Mouse (Mus musculus) retina, postnatal 7 days (tissue): ENCODE data around the gene Robo1.

Source experiments
- DNase-seq: peaks from one replicate; pipeline ENCODE4 v3.0.0-alpha.2; 2012; ENCODE audit warnings: low read depth, low spot score

The Robo1 gene

DNA sequence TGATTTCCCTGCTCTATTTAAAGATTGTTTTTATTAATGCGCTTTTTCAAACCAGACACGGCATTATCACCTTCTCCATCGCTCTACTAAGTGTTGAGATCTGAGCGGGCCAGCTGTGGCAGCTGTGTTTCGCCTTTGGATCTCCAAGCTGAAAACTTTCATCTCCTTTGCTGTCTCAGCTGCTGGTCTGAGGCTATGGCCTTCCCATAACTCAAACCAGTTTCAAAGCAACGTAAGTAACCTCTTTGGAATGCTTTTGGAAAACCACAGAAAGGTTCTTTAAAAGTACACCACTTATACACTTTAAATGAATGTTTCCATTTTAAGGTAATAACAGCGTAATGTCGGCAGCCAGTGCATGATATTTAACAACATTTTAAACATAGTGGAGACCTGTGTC lies 520.3 kb downstream of the Robo1 start:
- DNase-seq = no peak

DNA sequence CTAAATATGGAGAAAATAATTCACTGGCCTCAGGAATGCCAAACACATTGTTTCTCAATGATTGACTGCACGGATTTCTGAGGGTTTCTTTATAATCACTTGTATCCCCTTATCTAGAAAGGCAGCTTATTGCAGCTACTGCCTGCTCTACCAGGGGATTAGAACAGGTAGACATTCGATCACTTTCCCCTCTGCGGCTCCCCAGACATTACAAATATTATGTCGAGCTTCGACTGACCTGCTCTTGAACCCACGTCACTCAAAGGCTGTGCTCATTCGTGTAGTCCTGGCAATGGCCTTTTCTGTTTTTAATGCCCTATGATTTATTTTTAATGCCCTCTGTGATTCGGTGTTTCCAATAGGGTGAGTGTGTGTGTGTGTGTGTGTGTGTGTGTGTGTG lies 521.4 kb downstream of the Robo1 start:
- no peak for DNase-seq

- no peak for DNase-seq
These were observed 522.4 kb downstream of the Robo1 start for GRCm38 (mm10) chr16:72830394-72831056.

GRCm38 (mm10) chr16:72834266-72834665 lies 526.2 kb downstream of the Robo1 start:
- no peak for DNase-seq

DNA sequence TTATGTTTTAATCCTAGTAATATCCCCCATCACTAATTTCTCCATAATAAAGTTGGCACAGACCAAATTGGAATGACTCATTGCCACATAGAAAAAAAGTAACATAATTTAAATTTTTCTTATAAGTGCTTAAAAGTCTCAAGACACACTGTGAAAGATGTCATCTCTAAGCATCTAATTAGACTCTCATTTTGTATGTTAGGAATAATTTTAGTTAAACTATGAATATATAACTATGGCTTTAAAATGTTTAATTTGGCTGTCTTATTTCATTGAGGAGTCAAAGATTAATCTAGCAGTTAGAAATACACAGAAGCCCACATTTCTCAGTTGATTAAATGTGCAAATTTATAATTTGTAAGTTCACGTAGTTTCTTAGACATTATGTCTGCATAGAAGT lies 530.9 kb downstream of the Robo1 start:
- no peak for DNase-seq

DNA sequence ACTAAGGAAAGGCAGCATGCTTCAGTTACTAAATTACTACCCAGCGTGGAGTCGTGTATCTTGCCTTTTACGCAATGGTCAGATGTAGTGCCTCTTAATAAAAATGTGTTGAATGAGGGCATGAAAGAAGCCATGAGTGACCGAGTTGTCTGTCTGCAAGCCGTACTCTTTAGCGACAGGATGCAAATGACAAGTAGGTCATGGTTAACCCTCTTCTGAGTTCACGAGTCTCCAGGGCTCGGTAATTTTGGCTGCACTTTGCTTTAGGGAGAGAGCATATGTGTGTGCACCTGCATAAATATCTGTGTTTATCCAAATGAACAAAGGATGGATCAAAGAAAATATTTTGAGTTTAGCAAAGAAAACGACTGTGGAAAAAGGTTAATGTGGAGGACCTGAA lies 533.0 kb downstream of the Robo1 start:
- no peak for DNase-seq

GRCm38 (mm10) chr16:72854101-72854500 lies 546.0 kb downstream of the Robo1 start:
- DNase-seq = no peak

- DNase-seq = no peak
These were observed 546.9 kb downstream of the Robo1 start for GRCm38 (mm10) chr16:72854809-72855503.

- DNase-seq = no peak
These were observed 553.7 kb downstream of the Robo1 start for GRCm38 (mm10) chr16:72861707-72862277.

DNA sequence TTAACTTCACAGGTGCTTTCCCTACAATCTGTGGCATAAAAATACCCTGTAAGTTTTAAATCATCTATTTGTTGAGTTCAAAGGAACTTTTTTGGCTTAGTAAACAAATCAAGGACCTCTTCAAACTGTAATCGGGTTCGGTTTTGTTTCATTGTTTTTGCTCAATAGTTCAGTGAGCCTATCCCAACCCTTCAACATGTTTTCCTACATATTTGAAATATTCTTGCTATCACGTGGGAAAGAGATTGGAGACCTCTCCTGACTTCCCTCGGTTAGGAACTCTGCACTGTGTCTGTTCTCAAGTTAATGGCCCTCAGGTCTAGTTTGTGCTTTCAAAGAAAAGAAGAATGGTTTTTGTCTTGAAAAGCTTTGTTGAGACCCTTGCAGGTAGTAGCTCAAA lies 557.9 kb downstream of the Robo1 start:
- no peak for DNase-seq

DNA sequence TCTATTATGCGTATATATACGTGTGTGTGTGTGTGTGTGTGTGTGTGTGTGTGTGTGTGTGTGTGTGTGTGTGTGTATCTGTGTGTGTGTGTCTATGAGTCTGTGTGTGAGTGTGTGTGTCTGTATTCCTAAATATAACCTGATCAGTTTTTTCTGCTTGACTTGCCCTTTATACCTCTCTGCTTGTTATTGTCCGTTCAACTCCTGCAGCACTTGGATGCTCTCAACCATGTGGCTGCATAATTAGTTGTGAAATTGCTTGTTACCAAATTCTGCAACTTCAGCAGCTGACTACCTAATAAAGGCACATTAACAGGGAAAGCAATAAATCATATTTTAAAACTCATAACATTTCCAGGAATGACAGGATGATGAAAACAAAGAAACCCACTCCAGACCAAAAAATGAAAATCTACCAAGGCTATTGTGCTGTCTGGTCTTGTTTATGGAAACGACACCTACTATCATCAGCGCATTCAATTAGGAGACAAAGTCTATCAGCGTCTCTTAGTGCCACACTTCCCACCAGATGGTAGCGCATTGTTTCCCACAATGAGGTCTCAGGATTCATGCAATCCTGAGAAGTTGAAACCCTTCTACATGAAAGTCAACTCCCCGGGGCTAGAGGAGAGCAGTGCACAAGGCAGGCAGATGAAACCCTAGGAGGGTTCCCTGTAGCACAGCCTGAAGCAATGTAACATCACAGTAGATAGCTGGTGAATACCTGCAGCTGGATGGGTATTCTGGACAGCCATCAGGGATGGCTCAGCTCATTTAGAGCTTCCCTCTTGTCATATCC lies 567.0 kb downstream of the Robo1 start:
- no peak for DNase-seq

GRCm38 (mm10) chr16:72888108-72888507 lies 580.0 kb downstream of the Robo1 start:
- no peak for DNase-seq

- no peak for DNase-seq
These were observed 581.3 kb downstream of the Robo1 start for GRCm38 (mm10) chr16:72889401-72889800.

- DNase-seq = no peak
These were observed 589.0 kb downstream of the Robo1 start for GRCm38 (mm10) chr16:72897125-72897524.

GRCm38 (mm10) chr16:72908895-72909294 lies 600.8 kb downstream of the Robo1 start:
- DNase-seq = no peak

- DNase-seq = no peak
These were observed 605.0 kb downstream of the Robo1 start for GRCm38 (mm10) chr16:72913134-72913533.

DNA sequence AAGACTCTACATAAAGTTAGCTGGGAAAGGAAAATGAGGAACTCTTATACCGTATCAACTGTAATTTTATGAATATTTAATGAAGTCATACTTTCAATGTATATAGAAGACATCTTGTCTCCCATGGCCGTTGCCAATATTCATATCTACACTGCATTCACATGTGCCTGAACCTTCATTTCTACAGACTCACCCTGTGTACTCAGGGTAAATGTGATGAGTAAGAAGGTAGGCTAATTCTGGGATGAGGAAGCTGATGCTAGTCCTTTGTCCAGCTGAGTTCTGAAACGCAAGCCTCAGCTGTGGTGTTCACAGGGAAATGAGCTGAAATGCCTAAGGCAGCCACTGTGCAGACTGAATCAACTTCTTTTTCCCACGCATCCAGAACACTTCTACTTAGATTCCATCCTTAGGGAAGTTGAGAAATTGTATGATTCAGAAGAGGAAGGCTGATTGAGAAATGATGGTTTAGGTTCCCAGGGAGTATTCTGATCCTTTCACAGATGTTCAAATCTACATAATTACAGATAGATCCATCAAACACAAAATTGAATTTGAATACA lies 606.0 kb downstream of the Robo1 start:
- no peak for DNase-seq

DNA sequence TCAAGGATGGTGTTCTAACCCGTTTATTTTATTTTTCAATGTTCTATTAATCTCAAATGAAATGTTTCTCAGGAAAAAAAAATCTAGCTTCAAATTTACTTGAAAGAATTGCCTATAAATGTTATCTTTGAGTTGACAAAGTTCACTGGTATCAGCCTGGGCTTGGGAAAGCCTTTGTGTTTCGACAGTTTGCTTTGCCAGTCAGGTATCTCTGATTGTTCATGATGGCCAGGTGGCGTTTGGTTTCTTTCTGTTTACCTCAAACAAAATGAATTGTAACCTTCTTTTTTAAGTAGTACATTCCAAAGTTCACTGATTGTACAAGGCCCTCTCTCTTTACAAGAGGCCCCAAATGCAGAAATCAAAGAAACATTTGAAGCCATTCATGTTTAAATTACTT lies 611.9 kb downstream of the Robo1 start:
- no peak for DNase-seq

- DNase-seq = peak; percentile 19
These were observed 616.5 kb downstream of the Robo1 start for GRCm38 (mm10) chr16:72924423-72925224.

DNA sequence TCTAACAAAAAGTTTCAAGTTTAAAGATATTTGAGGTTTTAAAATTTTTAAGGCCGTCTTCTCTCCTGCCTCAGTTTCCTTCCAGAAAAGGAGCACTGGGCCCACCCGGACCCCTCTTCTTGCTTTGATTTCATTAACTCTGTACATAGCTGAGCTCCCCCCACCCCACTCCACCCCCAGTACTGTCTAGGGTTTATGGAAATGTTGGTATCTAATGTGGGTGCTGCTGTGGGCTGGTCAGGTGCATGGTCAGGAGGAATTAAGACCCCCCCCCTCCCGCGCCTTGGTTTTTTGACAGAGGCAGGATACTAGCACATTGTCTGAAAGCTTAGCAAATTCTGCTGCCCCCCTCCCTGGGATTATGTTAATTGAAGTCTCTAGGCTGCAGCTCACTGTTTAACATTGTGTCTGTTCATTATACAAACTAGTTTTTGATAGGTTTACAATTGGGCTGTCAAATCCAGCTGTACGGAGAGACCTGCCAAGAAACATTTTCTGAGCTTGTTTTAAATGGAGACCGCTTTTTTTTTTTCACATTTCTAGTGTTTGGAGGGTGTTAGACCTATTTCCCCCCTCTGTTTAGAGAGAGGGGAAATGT lies 620.5 kb downstream of the Robo1 start:
- no peak for DNase-seq

DNA sequence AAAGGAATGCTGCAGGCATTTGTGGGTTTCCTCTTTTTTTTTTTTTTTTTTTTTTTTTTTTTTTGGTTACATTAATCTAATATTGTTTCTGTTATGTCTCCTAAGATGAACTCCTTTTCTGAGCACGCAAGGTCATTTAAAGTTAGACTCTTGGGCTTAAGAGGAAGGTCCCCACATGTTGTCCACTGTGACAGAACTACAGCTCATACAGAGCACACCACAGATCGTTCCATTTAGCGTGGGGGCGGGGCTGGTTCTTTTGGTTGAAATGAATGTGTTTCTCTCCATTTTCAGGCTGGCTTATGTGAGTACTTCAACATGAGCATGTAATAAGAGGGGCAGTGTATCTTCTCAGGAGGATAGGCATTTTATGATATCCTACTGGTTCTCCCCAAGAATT lies 622.8 kb downstream of the Robo1 start:
- no peak for DNase-seq
